Mouse (Mus musculus) forelimb bud, embryonic 11.5 days (tissue): Measurements from ENCODE around the gene Adamts17.
A peak's percentile ranks its signal among the peaks of the same experiment; 100 is the strongest.

Experiments used
- DNase-seq: peaks from one replicate; pipeline ENCODE4 v3.0.0-alpha.2; 2012; ENCODE audit warnings: low read depth, low spot score

Gene Adamts17

DNA sequence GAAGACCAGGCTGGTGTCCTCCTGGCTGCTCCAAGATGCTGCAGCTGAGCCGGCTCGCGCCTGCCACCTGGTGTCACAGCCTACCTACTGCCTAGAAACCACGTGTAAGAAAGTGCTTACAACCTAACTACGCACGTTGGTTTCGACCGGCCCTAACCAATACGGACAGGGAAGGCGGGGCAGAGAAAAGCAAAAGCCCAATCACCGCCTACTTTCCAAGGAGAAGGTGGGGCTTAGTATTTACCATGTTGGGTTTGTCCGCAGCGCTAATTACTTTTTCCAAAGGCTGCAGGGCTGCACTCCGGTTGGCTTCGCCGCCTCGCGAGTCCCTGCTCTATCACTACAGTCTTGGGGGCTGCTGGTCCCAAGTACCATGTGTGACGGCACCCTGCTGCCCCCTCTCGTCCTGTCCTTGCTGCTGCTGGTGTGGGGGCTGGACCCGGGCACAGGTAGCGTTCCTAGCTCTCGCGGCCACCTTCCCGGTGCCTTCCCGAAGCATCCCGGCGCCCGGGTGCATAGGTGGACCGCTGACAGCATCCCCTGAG, at the start of gene Adamts17:
Adamts17 (plus strand) TSS at position 273 of the 545 bp plus-strand sequence.
- peak; percentile 97 for DNase-seq

DNA sequence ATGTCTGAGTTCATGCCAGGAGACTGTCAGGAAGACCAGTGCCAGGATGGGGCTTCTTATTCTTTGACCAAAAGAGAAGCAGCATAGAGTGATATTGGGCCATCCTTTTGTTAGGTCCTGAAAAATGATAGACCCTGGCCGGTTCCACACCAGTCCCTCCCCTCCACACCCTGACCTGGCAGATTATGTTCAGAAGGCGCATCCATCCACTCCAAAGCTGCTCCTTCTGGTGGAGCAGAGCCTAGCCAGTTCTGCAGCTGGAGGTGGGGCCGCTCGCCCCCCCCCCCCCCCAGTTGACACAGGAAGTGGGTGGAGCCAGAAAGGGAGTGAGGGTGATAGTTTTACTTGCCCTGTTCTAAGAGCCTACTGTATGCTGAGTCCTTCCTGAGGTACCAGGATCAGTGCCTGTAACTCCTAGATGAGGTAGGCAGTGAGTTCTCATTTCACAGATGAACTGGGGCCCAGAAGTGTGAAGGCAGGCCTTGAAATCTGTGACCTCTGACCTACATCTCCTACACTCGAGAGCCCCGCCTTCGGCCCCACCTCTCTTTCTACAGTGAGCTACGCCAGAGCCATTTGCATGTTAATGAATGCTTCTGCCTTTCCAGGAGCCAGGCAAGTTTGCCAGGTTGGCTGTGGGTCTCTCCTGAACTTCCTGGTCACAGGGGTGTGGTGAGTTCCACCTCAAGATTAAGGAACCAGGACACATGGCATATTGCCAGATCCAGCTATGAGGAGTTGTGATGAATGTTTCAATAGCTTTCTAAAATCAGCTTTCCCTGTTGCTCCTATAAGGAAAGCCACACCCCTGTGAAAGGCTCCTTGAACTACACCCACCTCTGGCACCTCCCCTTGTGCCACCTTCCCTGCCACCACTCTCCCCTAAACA, 49.4 kb upstream of the Adamts17 start:
- no peak for DNase-seq

DNA sequence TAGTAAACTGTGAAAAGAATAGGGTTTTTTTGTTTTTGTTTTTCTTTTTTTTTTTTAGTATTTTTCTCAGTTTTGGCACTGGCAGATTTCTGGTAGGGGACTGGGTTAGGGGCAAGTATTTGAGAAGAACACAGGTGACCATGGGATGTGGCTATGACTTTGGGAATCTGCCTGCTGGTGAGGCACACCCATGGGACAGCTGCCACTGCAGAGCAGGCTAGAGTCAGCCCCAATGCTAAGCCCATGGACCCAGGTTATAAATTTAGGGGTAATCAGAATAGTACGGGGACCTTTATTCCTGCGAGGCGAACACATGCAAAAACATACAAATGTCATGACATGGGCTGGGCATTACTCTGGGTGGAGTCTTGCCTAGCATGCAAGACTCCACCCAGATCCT, 48.5 kb upstream of the Adamts17 start:
- DNase-seq, result no peak

DNA sequence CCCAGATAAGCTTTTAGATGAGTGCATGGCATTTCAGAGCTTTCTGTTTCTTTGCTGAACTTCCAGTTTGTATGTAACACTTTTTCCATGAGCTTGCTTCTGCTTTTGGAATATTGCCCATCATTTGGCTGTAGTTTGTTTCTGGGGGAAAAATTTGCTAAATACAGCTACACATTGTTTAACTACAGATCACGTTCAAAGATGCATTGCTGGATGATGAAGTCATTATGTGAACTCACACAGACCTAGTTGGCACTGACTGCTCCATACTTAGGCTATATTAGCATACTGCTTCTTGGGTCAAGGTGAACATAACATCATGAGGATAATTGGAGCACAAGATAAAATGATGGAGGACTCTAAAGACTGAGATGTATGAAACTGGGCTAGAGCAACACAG, 42.6 kb upstream of the Adamts17 start:
- DNase-seq, result no peak

DNA sequence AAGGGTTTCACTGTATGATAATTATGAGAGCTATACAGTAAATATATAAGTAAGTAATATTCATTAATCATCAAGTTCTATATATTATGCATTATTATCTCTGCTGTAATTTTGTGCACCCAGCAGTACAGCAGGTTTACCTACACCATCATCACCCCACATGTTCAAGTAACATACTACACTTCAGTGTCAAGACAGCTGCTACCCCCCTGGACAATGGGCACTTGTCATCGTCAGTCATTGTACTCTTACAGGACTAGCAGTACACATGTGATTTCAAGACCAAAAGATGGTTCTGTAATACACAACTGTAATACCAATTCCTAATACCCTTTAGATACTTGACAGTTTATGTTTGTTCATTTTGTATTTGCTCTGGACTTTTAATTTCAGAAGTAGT, 42.2 kb upstream of the Adamts17 start:
- no peak for DNase-seq

DNA sequence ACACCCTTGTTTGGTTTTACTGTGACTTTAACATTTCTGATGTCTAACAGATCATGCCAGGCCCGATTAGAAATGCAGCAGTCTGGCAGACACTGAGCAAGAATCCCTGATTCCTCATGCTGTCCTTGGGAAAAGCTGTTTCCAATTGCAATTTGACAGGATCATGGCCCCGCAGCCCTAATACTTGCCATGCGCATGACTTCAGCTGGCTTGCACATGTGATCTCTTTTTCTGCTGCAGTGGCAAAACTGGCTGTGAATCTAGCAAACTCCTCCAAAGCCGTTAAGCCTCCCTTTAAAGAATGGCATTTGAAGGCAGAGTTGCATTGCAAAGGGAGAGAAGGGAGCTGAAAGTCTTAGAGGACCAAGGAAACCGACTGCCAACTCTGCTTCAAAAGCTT, 40.7 kb upstream of the Adamts17 start:
- peak; percentile 48 for DNase-seq

DNA sequence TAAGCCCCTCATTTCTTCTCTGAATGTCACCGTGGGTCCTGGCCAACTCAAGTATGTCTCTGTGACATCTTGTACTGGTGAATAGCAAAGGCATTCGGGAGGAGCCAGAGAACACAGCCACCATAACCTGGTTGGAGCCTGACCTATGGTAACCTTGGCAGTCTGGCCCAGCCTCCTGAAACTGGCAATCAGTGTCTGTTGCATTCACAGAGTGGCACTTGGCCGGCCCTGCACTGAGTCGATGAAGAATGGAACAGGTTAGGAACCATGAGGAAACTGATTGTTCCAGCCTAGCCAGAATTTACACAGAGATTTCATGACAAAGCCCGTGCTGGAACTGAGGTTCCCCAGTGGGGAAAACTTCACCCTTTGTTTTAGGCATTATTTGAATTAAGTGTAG, 38.8 kb upstream of the Adamts17 start:
- no peak for DNase-seq

DNA sequence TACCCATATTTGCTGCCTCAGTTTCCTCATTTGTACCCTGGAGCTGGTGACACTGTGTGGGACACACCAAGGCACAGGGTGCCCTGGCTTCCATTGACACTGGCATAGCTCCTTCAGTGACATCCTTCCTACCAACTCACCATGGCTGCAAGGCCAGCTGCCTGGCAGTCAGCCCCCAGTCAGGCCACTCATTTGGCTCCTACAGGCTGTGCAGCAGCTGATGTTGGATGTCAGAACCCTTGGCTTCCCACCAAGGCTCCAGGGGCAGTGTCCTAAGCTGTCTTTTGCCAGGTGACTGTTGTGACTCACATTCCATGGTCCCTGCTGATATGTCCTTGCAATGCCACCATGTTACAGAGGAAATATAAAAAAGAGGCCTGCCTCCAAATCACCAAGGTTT, 37.8 kb upstream of the Adamts17 start:
- DNase-seq, result no peak

DNA sequence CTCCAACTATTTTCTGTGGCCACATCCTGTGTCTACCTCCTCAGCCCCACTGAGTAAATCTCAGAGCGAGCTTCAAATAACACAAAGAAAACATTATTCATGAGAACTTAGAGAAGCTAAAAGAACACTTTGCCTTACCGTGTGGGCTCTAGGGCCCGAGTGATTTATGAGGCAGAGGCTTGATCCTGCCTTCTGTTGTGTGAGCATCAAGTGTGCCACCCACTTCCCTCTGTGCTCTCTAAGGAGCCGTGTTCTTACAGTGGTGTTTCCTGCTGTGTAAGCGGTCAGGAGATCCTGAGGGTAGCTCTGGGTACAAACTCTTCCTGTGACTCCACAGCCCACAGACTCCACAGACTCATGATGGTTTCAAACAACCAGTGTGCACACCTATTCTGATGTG, 35.7 kb upstream of the Adamts17 start:
- no peak for DNase-seq

DNA sequence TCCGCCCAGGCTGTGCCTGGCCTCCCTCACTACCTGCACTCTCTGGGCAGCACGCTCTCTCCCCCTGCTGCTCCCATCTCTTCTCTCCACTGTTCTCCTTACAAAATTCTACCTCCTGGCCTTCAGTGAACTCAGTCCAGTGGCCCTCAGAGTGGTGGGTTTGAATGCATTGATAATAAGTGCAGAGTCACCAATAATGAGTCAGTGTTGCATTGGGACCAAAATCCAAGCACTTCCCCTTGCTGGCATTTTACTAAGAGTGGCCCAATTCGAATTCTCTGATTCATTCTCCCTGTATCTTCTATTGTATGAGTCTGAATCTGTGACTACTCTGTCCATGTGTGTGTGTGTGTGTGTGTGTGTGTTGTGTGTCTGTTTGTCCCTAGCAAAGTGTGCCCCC, 32.7 kb upstream of the Adamts17 start:
- no peak for DNase-seq

DNA sequence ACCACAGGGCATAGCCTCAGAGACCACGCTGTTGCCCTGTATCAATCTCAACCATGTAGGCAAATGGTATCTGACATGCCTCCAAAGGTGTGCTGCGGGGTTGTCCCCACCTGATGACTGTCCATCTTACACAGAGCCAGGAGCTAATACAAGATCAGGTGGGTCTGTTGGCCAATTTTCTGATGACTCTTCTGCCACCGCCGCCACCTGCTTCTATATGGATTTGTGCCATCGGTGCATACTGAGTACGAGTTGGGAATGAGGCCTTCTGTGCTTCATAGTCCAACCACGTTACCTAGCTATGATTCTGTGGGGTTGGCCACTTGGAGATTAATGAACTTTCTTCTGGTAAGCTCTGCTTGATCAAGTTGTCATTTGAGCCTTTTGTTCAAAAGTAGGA, 29.1 kb upstream of the Adamts17 start:
- DNase-seq, result no peak

DNA sequence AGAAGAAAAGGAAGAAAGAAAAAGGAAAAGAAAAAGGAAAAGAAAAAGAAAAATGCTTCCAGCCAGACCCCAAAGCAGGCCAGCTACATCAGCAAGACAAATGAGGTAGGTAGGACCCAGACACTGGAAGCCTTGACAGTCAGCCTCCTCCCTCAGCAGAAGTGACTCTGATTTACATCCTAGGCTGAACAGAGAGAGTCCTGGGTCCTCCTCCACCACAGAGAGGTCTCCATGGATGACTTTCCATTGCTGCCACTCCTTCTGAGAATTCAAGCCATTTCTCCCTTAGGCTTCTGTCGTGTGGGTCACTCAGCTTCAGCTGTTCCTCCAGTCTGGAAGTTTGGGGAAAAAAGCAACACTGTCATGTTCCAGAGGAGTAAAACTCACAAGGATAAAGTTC, 28.2 kb upstream of the Adamts17 start:
- DNase-seq, result no peak

DNA sequence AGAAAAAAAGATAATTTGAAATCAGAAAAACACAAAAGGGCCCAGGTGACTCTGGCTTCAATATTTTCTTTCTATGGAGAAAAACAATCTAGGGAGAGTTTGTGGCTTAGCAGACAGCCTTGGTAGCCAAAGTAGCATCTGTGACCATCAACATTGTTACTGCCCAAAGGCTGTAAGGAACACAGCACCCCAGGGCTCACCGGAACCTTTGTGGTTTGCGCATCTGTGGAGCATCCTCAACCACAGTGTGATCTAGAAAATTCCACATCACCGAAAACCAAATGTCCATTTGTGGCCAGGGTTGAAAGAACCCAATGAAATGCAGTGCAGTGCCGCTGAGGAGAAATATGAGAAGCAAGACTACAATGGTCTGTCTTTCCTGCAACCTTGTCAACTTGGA, 27.2 kb upstream of the Adamts17 start:
- no peak for DNase-seq

DNA sequence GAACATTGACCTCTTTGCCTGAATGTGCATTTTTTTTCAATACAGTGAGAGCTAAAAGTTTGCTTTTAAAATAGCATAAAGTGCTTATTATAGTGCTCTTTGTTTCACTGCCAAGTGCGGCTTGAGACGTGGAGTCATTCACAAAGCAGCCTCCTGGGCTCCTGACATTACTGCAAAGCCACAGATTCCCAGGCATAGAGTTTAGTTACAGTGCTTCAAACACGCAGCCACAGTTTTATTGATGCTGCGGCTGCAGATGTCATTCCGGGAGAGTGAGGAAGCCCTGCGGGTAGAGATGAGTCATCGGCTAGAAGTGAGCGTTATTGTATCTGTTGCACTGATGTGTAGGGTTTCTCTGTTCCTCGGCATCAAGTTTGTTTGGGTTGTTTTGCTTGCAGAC, 26.8 kb upstream of the Adamts17 start:
- DNase-seq, result no peak

DNA sequence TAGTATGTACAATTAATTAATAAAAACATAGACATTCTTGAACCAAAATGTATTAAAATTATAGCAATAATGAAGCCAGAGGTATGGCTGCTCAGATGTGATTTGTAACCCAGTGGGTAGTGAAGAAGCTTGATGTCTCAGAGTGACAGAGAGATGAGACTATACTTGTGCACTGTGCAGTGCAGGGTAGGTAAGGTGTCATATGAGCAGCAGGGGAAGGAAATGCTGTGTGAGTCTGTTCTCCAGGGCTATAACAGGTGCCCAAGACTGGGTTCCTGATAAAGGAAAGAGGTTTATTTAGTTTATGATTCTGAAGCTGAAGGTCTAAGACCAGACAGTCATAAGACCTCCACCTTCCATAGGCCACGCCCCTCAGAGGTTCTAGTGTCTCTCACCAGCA, 26.4 kb upstream of the Adamts17 start:
- DNase-seq, result no peak

DNA sequence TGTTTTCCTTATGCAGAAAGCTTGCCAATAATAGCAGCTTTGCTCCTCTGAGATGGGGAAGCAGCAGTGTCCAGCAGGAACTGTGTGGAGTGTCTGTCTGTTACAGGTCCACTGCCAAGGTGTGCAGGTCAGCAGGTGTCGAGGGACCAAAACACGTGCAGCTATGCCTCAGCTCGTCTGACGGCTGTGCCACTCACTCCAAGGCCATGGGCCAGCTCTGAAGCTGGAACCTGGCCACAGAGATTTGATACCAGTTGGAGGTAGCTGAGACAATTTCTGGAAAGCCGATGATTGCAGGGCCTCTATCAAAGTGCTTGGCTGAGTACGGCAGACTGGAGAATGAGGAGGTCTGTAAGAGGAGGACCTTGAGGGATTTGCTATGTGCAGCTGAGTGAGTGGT, 24.0 kb upstream of the Adamts17 start:
- DNase-seq, result no peak

DNA sequence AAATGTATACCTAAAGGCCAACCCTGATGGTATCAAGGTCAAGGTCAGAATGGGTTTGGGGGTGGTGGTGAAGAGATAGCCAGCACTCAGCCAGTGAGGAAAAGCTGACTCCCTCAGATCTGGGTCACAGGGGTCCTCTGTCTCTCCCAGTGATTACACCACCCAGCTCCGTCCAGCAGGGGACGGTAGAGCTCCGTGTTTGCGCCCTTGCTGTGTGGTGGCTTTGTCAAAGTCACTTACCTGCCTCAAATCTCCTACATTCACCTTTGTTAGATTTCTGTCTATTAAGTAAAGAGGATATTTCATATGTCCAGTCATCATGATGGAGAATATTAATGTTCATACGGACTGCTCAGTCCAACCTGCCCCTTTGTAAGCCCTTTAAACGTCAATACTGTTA, 19.5 kb upstream of the Adamts17 start:
- DNase-seq, result peak; percentile 51

DNA sequence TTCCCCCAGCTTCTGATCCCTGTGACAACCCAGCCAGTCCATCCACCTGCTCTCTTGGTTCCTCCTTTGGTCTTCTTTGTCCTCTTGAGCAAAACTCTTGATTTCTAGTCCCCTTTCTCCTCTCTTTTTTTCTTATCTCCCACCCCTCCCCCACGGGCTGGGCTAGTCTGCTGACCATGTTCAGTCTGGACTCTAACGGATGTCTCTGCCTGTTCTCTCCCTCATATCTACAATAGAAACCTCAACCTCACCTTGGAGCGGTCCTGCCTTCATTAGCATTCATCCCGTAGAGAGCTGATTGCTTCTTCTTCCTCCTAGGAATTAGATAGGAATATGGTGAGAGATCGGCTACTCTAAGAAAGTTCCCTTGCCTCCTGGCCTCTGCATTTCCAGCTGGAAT, 8.7 kb upstream of the Adamts17 start:
- DNase-seq, result no peak

DNA sequence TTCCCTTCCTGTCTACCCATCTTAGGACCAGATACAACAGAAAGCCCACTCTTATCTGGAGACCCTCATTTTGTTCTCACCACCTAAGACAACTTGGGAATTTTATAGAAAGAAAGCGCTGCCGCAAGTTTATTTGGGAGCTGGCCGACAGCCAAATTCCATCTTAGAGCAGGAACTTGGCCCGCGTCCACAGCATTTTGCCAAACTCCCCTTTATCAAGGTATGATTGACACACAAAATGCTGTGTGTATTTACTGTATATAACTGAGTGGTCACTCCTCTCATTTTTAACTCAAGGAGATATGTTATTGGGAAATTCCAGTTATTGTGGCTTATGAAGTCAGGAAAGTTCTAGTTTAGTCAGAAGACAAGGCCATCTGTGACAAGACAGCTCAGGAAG, 8.2 kb upstream of the Adamts17 start:
- no peak for DNase-seq

DNA sequence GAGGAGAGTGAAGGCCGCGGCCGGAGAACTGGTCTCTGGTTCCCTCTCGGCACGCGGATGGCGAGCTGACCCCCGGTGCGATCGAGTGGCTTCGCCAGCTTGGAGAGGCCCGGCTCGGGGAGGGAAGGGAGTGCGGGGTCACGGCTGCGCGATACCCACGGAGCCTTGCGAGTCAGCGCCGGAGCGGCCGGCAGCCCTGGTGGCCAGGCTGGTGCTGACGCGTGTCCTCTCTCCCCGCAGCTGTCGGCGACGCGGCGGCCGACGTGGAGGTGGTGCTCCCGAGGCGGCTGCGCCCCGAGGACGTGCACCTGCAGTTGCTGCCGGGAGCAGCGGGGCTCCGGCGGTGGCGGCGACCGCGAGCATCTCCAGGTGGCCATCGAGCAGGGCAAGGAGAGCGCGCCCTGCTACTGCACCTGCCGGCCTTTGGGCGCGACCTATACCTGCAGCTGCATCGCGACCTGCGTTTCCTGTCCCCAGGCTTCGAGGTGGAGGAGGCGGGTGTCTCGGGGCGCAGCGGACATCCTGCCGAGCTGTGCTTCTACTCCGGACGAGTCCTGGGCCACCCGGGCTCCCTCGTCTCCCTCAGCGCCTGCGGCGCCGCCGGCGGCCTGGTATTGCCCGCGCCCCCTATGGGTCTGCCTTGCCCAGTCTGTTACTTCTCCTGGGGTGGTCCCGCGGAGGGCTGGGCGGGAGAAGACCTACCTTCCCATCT, 629 bp downstream of the Adamts17 start:
- DNase-seq, result peak; percentile 34

DNA sequence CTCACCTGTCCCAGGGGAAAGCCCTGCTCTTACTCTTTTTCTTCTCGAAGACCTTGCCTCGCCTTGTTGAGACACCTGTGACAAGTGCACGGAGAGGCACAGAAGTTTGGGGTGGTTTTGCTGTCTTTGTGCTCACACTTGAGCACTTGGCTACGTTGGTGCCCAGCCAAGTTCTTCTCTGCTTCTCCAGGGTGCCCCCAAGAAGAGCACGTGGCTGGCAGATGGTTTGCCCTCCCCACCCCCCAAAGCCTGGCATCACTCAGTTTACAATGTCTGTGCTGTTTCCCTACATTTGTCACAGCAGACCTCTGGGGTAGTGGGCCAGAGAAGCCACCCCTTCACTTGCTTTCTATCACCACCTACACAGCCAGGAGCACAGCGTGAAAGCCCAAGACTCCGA, 1.6 kb downstream of the Adamts17 start:
- DNase-seq, result no peak

DNA sequence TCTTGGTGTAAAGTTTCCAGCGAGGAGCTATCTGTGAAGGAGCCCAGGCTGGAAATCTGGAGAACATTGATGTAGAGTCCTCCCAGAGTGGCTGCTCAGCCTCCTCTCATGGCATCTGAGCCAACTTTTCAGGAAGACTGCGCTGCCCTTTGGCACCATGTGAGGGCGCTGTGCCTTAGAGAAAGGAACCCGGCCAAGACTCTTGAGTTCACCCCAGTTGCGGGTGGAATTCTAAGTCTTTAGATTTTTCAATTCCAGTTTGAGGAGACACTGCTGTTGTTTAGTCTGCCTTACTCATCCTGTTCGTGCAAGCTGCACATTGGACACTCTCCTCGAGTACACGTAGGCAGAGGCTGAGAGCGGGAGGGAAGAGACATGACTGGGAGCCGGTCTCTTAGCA, 2.5 kb downstream of the Adamts17 start:
- DNase-seq, result no peak

DNA sequence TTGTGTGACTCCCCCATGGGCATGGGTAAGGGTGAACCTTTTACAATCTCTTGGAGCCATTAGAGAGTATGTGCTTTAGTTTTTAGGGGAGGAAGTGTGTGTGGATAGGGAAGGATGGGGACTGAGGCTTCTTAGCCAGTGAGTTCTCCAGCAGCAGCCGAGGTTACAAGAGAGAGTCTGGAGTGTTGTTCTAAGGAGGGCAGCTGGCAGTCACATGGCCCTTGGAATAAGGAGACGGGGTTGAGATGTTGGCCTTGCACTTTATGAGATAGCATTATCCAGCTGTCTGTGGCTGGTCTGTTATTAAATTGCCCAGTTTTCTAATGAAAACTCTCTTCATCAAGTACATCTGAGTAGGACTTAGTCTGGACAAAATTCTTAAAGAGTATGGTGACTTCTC, 4.3 kb downstream of the Adamts17 start:
- DNase-seq, result no peak
